Mouse (Mus musculus) heart, embryonic 13.5 days (tissue): ENCODE results near the gene Ccdc122. TPM values are rescaled to one million over a fixed set of nuclear protein-coding genes. Genes with fewer than 3 reads are reported as not detected.

ENCODE experiments used
- polyA plus RNA-seq: library from polyadenylated mRNA; unstranded; fragments of >200 nt; fragmentation: Nextera tagmentation; extraction: Ambion mirVana; gene quantifications from 2 replicates; pipeline ENCODE4 v1.2.1, GENCODE M21; 2015

The Ccdc122 gene
- polyA plus RNA-seq, 1 experiment from 2014 or later: 2.2 TPM

Other genes with a start within 250 kb of the Ccdc122 start
- 6.9 TPM in 2 replicates for gene Lacc1, start 132 bp downstream of the Ccdc122 start, polyA plus RNA-seq
- gene Enox1, start 120.0 kb downstream of the Ccdc122 start, polyA plus RNA-seq: 2.3 and 2.5 TPM in 2 replicates